Mouse (Mus musculus) layer of hippocampus, adult 9-11 months (tissue): ENCODE measurements around the gene Gm20604.

Experiments
- DNase-seq: peaks from one replicate; pipeline ENCODE4 v3.0.0; 2022

Gm20604 gene

GRCm38 (mm10) chr12:102705216-102705871 lies 53.1 kb downstream of the Gm20604 start:
- peak; percentile 91 for DNase-seq

- peak; percentile 59 for DNase-seq
Observed at GRCm38 (mm10) chr12:102704457-102705198, 53.8 kb downstream of the Gm20604 start, which contains the start of gene Itpk1. TSS of gene Itpk1 (minus strand) at chr12:102704930.

GRCm38 (mm10) chr12:102703921-102704408 lies 54.5 kb downstream of the Gm20604 start:
- no peak for DNase-seq

GRCm38 (mm10) chr12:102703441-102703840 lies 55.0 kb downstream of the Gm20604 start:
- no peak for DNase-seq

- DNase-seq = no peak
Observed at GRCm38 (mm10) chr12:102703111-102703412, 55.4 kb downstream of the Gm20604 start.

DNA sequence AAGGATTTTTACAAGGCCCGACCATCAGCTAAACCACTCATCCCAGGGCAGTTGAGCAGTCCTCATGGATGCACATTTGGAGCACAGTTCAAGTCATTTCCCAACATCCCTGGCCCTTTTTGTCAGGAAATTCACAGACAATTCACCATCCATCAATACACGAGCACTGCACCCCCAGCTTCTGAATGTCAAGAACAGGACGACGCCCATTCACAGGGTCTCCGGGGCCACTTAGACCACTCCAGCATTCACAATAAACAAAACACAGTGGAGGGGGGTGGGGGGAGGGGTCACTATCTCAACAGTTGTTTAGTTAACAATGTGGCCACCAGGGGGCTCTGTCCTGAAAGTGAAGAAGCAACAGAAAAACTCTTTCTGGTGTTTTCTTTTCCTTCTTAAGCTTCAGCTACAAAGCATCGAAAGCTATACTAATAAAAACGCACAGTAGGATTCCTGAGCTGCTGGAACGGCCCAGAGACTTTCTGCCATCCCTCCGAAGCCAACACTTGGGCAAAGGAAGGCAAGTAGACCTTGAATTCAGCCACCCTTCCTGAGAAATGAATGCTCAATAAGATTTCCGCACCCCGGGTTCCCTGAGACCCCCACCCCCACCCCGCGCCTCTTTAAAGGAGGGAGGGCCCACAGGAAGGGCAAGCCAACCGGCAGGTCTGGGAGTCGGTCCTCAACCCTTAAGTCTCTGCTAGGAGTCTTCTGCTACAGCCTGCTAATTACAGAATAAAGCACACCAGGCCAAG lies 55.9 kb downstream of the Gm20604 start:
- peak; percentile 68 for DNase-seq

- no peak for DNase-seq
Observed at GRCm38 (mm10) chr12:102701691-102702207, 56.7 kb downstream of the Gm20604 start.

DNA sequence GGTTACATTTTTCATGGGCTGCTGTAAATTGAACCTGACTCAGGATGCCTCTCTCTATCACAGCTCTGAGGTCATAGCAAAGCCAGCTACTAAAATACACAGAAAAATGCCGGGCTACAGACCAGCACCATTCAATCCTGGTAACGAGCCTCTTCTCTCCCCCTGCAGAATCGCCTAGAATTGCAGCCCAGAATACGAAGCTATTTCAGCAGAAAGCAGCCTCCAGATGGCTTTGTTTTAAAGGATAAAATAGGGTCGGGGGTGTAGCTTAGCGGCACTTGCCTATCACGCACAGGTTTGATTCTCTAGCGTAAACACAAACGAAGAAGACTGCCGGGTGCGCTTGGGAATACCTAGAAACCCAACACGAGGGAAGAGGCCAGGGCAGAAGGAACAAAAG lies 58.0 kb downstream of the Gm20604 start:
- peak; percentile 17 for DNase-seq

GRCm38 (mm10) chr12:102699156-102699555 lies 59.3 kb downstream of the Gm20604 start:
- peak; percentile 6 for DNase-seq

GRCm38 (mm10) chr12:102698089-102698684 lies 60.3 kb downstream of the Gm20604 start:
- peak; percentile 10 for DNase-seq

GRCm38 (mm10) chr12:102697381-102697780 lies 61.1 kb downstream of the Gm20604 start:
- DNase-seq = peak; percentile 3

- DNase-seq = peak; percentile 5
Observed at GRCm38 (mm10) chr12:102696635-102697354, 61.7 kb downstream of the Gm20604 start.

DNA sequence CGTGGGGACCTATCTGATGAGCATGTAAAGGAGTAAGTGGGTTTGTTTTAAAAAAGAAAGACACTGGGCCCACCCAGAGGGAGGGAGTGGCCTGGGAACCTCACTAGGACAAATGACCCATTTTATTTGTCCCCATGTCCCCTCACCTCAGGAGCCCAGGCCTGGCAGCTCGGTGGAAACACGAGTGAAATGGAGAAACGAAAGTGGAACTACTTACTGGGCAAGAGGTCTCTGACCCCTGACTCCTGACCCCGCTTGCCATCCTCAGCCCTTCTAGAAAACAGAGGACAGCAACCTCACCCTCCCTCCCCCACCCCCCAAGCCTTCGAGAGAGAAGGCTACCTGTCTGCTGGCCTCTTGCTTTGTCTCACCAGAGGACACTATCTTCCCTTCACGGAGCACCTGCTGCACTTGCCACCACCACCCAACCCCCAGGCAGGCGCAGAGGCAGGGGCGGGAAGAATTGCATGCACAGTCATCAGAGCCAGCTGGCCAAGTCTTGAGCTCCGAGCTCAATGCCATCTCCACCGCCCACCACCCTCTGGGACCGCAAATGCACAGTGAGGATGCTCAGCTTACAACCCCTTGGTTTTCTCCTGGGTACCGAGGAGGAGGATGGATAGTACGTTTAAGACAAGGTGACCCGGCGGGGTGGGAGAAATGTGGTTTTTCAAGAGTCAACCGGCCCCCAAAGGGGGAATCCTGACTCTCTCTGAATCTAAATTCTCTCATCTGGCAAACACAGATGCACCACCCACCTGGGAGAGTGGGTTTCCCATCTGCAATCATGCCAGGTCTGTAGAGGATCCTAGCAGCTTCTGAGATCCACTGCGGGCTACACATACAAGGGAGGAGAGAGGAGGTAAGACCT lies 62.9 kb downstream of the Gm20604 start:
- peak; percentile 88 for DNase-seq

DNA sequence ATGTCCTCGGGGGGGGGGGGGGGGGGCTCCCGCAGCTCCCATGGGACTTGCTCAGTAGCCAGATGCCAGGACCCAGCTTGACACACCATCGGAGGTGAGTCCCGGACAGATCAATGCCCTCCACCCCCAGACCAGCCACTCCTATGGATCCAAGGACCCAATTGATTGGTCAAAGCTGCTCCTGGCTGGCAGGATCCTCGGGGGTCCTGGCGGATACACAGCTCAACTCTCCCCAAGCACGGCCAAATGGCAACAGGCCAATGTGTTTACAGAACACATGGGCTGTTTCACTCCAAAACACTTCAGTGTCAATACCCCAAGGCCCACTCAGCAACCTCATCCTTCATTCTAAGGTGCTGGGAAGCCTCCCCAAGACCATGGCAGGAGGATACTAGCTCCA lies 66.7 kb downstream of the Gm20604 start:
- DNase-seq = no peak
